Comparison of ENCODE assay signal across 9 mouse cellular contexts in the genomic region with DNA sequence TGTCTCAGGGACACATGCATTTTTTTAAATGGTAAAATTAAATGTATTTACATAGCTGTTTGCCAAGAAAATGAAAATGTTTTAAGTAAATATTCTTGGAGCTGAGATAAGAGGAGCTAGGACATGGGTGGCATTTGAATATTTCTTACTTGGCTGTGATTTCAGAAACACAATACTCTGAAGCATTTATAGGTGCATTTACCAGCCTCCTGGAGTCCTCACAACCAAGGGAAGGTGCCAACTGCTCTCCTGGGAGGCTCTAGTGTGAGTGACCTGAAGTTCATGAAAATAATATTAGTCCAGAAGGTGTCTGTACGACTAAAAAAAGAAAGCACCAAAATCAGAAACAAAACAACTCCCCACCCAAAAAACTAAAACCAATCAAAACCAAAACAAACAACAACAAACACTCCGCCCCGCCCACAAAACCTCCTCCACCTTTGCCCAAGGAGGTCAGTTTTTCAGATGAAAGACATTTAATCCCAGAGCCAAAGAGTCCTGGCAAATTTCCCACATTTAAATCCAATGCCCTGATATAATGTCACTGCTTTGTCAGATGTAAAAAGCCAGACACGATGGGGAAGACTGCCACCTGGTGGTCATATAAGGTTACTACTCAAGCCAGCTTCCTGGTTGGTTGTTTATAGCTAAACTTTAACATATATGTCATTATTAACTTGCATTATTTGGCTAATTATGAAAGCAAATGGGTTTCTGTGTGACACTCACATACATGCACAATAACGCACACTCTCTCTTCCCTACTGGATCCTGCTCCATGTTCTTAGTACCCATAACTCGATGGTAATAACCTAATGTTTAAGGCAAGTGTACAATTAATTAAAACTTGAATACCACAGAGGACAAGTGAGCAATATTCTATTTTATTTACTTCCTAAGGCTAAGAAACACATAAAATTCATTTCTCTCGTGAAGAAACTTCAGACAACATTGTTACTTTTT.
DNase-seq lines count a peak whose midpoint lies in the region; ATAC-seq lines count a peak whose summit lies in the region.
"Had no signal": no experiment of that assay in that cellular context is flagged by ENCODE, and none has a peak within 500 bp of the region (broad histone marks: within the 10 kb centered on the region; RNA-seq: fewer than 3 reads in every experiment).

No protein-coding gene starts in this region.

- intact Hi-C loops in left cerebral cortex, postnatal 10 days (cut with DNase I), result loop anchor here (5.0 to 10.0 kb wide), 2 partner anchors 357 to 1709 kb away; no protein-coding TSS in a partner anchor

- no peak overlapping the region for H3K4me3 ChIP-seq in forebrain, embryonic 13.5 days
- H3K4me3 ChIP-seq in intestine, embryonic 16.5 days (ENCODE audit: low read length), result no peak overlapping the region
- no peak overlapping the region for H3K4me3 ChIP-seq in midbrain, embryonic 15.5 days
- H3K4me3 ChIP-seq: embryonic facial prominence, embryonic 13.5 days had no signal

- ATAC-seq in forebrain, embryonic 13.5 days, result peak; percentile 80
- peak; percentile 28; the same call in 1 of the 2 replicates for ATAC-seq in intestine, embryonic 16.5 days
- peak; percentile 83 for ATAC-seq in midbrain, embryonic 15.5 days (replicated peaks)

- no peaks in the 10 kb centered on the region for H3K36me3 ChIP-seq in forebrain, embryonic 13.5 days (ENCODE audit: poor library complexity, severe bottlenecking)
- H3K36me3 ChIP-seq in intestine, embryonic 16.5 days (ENCODE audit: control insufficient read depth, insufficient read depth, low read length), result no peaks in the 10 kb centered on the region
- no peaks in the 10 kb centered on the region for H3K36me3 ChIP-seq in midbrain, embryonic 15.5 days (replicated peaks)
- H3K36me3 ChIP-seq: embryonic facial prominence, embryonic 13.5 days had no signal

- peak; percentile 33 for DNase-seq in ovary, postnatal 14 days (ENCODE audit: low spot score)
- no peak for DNase-seq in ovary, adult 18-20 months (ENCODE audit: low spot score)
- peak; percentile 32 for DNase-seq in c-Kit-positive CD71-positive TER-119-positive erythroid progenitor cells, embryonic 14.5 days (ENCODE audit: low spot score)
- DNase-seq in left cerebral cortex, postnatal 10 days (ENCODE audit: extremely low spot score in 1 of 2, low spot score in 2 of 2), result peak; percentile 34 to 48
- peak; percentile 38 for DNase-seq in telencephalon, adult 2 months (ENCODE audit: low read depth, low spot score)

- H3K4me1 ChIP-seq in forebrain, embryonic 13.5 days, result no peaks in the 10 kb centered on the region
- H3K4me1 ChIP-seq in intestine, embryonic 16.5 days (ENCODE audit: control insufficient read depth, insufficient read depth, low read length), result no peaks in the 10 kb centered on the region
- no peaks in the 10 kb centered on the region for H3K4me1 ChIP-seq in midbrain, embryonic 15.5 days
- H3K4me1 ChIP-seq: embryonic facial prominence, embryonic 13.5 days had no signal

- no peak overlapping the region for H3K4me2 ChIP-seq in forebrain, embryonic 13.5 days
- H3K4me2 ChIP-seq in intestine, embryonic 16.5 days (ENCODE audit: low read depth, low read length), result no peak overlapping the region
- H3K4me2 ChIP-seq in midbrain, embryonic 15.5 days, result no peak overlapping the region
- H3K4me2 ChIP-seq: embryonic facial prominence, embryonic 13.5 days had no signal

- no peaks in the 10 kb centered on the region for H3K27me3 ChIP-seq in forebrain, embryonic 13.5 days
- H3K27me3 ChIP-seq in intestine, embryonic 16.5 days (replicated peaks; ENCODE audit: control insufficient read depth, insufficient read depth, low read length), result no peaks in the 10 kb centered on the region
- H3K27me3 ChIP-seq in midbrain, embryonic 15.5 days (replicated peaks), result no peaks in the 10 kb centered on the region
- H3K27me3 ChIP-seq: embryonic facial prominence, embryonic 13.5 days had no signal

- 29% methylated on average over 7 of the region's 7 CpGs for WGBS in forebrain, embryonic 13.5 days
- whole genome bisulfite sequencing in intestine, embryonic 16.5 days, result 26% methylated on average over 7 of the region's 7 CpGs
- 29% methylated on average over 7 of the region's 7 CpGs for WGBS in midbrain, embryonic 15.5 days

- H3K9me3 ChIP-seq in forebrain, embryonic 13.5 days (replicated peaks), result no peaks in the 10 kb centered on the region
- no peaks in the 10 kb centered on the region for H3K9me3 ChIP-seq in intestine, embryonic 16.5 days (ENCODE audit: control insufficient read depth, low read length)
- H3K9me3 ChIP-seq in midbrain, embryonic 15.5 days, result no peaks in the 10 kb centered on the region
- H3K9me3 ChIP-seq: embryonic facial prominence, embryonic 13.5 days had no signal

- no peak overlapping the region for H3K27ac ChIP-seq in forebrain, embryonic 13.5 days
- H3K27ac ChIP-seq in intestine, embryonic 16.5 days (ENCODE audit: low read length), result no peak overlapping the region
- H3K27ac ChIP-seq in midbrain, embryonic 15.5 days, result no peak overlapping the region
- H3K27ac ChIP-seq: embryonic facial prominence, embryonic 13.5 days had no signal

- no peak overlapping the region for H3K9ac ChIP-seq in forebrain, embryonic 13.5 days
- H3K9ac ChIP-seq in intestine, embryonic 16.5 days (ENCODE audit: low read depth, low read length), result no peak overlapping the region
- no peak overlapping the region for H3K9ac ChIP-seq in midbrain, embryonic 15.5 days
- H3K9ac ChIP-seq: embryonic facial prominence, embryonic 13.5 days had no signal

Comparison
In these comparisons a context has a peak if more than half of its experiments do, and no peak if none do; other contexts are left out.
1. ATAC-seq: peak in every context shown above with its lines; median percentile 83 in midbrain, embryonic 15.5 days; 80 in forebrain, embryonic 13.5 days; 28 in intestine, embryonic 16.5 days.